Mouse (Mus musculus) midbrain, embryonic 13.5 days (tissue): Measurements from ENCODE around the gene Cd302. TPM values are rescaled to one million over a fixed set of nuclear protein-coding genes. Genes with fewer than 3 reads are reported as not detected.

Source experiments
- ATAC-seq: fragments of 200-750 bp; cut with Nextera tagmentation; 2 replicates; pipeline ENCODE4 v1.8.0; 2017; ENCODE audit warnings: mild to moderate bottlenecking, moderate TSS enrichment, moderate library complexity
- H3K27ac ChIP-seq: fragments of 300-500 bp; sonication (generic); 2 replicates; pipeline ENCODE4 v1.5.1; 2015; ENCODE audit warnings: inconsistent platforms, mild to moderate bottlenecking, moderate library complexity
- H3K27me3 ChIP-seq: fragments of 300-500 bp; sonication (generic); 2 replicates; pipeline ENCODE4 v1.6.1; 2015; ENCODE audit warnings: mild to moderate bottlenecking, inconsistent platforms
- H3K36me3 ChIP-seq: fragments of 300-500 bp; sonication (generic); 2 replicates; pipeline ENCODE4 v1.6.1; 2015; ENCODE audit warnings: mild to moderate bottlenecking, inconsistent platforms
- H3K4me1 ChIP-seq: fragments of 300-500 bp; sonication (generic); replicated peaks from 2 replicates; pipeline ENCODE4 v1.6.1; 2015; ENCODE audit warnings: inconsistent platforms
- H3K4me2 ChIP-seq: fragments of 300-500 bp; sonication (generic); replicated peaks from 2 replicates; pipeline ENCODE4 v1.6.1; 2015; ENCODE audit warnings: moderate library complexity, mild to moderate bottlenecking, inconsistent platforms
- H3K4me3 ChIP-seq: fragments of 300-500 bp; sonication (generic); replicated peaks from 2 replicates; pipeline ENCODE4 v1.5.1; 2015; ENCODE audit warnings: mild to moderate bottlenecking, inconsistent platforms
- H3K9ac ChIP-seq: fragments of 300-500 bp; sonication (generic); replicated peaks from 2 replicates; pipeline ENCODE4 v1.6.1; 2015; ENCODE audit warnings: mild to moderate bottlenecking, inconsistent platforms
- H3K9me3 ChIP-seq: fragments of 300-500 bp; sonication (generic); 2 replicates; pipeline ENCODE4 v1.6.1; 2016; ENCODE audit warnings: mild to moderate bottlenecking, inconsistent platforms
- WGBS: fragments of 180-500 bp; shearing (Covaris S2); methylation state at CpG from one replicate; pipeline ENCODE4 v1.1.7; 2015; 5-methylcytosine and 5-hydroxymethylcytosine counted together
- polyA plus RNA-seq: library from polyadenylated mRNA; unstranded; fragments of >200 nt; fragmentation: Nextera tagmentation; extraction: Ambion mirVana; gene quantifications from 2 replicates; pipeline ENCODE4 v1.2.1, GENCODE M21; 2015

Gene Cd302
- polyA plus RNA-seq, 1 experiment from 2014 or later, result 11.1 TPM

GRCm38 (mm10) chr2:60283751-60284466, 379 bp downstream of the Cd302 start:
- Histone ChIP-seq H3K4me1 (peaks cover 16% of the 10 kb centered on the region), H3K4me2 (peak overlapping the region; percentile 92), H3K9ac (peak overlapping the region; percentile 68), H3K27me3 (peaks cover 38% of the 10 kb centered on the region), H3K9me3 (no peaks in the 10 kb centered on the region), H3K36me3 (no peaks in the 10 kb centered on the region), H3K4me3 (peak overlapping the region; percentile 45), H3K27ac (no peak overlapping the region)
- 1% methylated on average over 42 of the region's 42 CpGs for WGBS
- ATAC-seq, result peak; percentile 90

DNA sequence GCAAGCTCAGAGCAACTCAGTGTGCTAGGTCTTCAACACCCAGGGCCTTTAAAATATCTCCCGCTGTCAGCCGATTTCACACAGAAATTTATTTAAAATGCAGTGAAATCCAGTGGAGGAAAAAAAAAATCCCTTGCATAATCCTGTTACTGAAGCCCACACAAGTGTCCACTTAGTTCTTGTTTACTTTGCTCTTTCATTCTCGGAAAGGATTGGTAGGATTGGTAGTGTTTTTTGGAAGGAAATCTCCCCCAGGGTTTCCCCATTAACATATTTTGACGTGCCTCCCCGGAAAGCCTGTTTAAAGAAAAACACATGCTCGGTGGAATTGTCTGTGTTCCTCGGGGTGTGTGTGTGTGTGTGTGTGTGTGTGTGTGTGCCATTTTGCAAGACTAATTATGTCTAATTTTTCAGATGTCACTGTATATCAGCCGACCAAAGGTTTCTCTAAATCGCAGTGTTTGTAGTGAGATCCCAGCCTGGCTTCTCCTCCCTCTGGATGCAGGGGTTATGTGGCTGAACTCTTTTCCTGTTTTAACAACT, 1.0 kb downstream of the Cd302 start:
- Histone ChIP-seq H3K9me3 (no peaks in the 10 kb centered on the region), H3K4me3 (peak overlapping the region; percentile 45), H3K36me3 (no peaks in the 10 kb centered on the region), H3K27ac (no peak overlapping the region), H3K4me2 (peak overlapping the region; percentile 92), H3K4me1 (peaks cover 16% of the 10 kb centered on the region), H3K27me3 (peaks cover 38% of the 10 kb centered on the region), H3K9ac (peak overlapping the region; percentile 68)
- ATAC-seq, result no peak
- WGBS, result 5% methylated on average over 9 of the region's 9 CpGs

DNA sequence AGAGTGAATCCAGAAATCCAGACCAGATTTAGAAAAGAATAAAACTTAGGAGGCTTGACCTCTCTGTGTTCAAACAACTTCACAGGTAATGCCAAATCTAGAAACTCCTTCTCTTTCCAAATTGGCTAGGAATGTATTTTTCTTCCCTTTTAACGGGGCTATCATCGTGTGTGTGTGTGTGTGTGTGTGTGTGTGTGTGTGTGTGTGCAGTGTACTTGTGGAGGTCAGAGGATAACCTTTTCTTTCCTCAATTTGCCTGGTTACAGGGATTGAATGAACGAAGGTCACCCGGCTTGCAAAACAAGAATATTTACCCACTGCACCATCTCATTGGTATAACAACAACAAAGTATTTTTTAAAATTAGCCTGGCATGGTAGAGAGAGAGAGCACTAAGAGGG, 1.7 kb downstream of the Cd302 start:
- H3K36me3 ChIP-seq, result no peaks in the 10 kb centered on the region
- no peak for ATAC-seq
- H3K27ac ChIP-seq, result no peak overlapping the region
- no peak overlapping the region for H3K9ac ChIP-seq
- H3K9me3 ChIP-seq, result no peaks in the 10 kb centered on the region
- H3K4me1 ChIP-seq, result peaks cover 16% of the 10 kb centered on the region
- peak overlapping the region; percentile 92 for H3K4me2 ChIP-seq
- no peak overlapping the region for H3K4me3 ChIP-seq
- peaks cover 38% of the 10 kb centered on the region for H3K27me3 ChIP-seq
- WGBS, result 76% methylated on average over 4 of the region's 4 CpGs

GRCm38 (mm10) chr2:60278627-60279026, 5.7 kb downstream of the Cd302 start:
- WGBS, result 96% methylated on average over 4 of the region's 4 CpGs
- Histone ChIP-seq H3K36me3 (no peaks in the 10 kb centered on the region), H3K27ac (no peak overlapping the region), H3K4me2 (no peak overlapping the region), H3K4me1 (peaks cover 9% of the 10 kb centered on the region), H3K9ac (no peak overlapping the region), H3K4me3 (no peak overlapping the region), H3K9me3 (no peaks in the 10 kb centered on the region), H3K27me3 (peaks cover 13% of the 10 kb centered on the region)
- ATAC-seq, result no peak

DNA sequence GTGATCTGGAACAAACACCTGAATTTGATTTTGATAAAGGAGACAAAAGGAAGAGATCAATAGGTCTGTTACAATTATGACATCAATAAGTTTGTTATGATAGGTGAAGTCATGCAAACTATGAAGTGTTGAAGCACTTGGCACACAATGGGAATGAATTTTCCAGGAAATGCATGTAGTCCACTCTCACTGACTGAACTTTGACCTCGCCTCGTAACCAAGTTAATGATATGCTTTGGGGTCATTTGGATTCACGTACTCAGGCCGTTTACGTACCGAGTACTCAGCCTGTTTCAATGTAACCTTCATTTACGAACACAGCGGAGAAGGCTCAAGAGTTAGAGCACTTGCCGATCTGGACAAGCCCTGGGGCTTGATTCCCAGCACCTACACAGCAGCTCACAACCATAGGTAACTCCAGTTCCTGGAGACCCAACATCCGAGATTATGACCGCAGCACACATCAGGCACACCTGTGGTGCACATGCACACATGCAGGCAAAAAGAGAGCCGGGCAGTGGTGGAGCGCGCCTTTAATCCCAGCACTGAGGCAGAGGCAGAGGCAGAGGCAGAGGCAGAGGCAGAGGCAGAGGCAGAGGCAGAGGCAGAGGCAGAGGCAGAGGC, 14.3 kb downstream of the Cd302 start:
- no peak for ATAC-seq

DNA sequence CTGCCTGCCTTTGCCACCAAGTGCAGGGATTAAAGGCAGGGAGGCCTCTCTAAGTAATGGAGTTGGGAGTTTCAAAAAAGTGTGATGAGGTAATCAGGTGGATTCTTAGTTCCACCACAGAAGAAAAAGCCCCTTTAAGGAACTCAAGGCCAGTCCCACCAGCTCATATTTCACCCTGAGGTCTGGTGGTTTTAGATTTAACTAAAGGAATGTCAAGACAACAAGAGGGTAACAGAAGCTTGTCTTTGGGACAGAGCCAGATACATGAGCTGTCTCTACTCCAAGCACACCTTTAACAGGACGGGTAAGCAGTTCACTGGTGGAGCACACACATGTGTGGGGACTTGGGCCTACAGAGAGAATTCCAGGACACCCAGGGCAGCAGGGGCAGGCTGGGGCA, 16.7 kb downstream of the Cd302 start:
- Histone ChIP-seq H3K36me3 (no peaks in the 10 kb centered on the region), H3K27me3 (no peaks in the 10 kb centered on the region), H3K27ac (no peak overlapping the region), H3K4me3 (no peak overlapping the region), H3K4me2 (no peak overlapping the region), H3K4me1 (no peaks in the 10 kb centered on the region), H3K9ac (no peak overlapping the region), H3K9me3 (no peaks in the 10 kb centered on the region)
- WGBS, result 73% methylated on average over 1 of the region's 1 CpGs
- ATAC-seq, result no peak

More for the DNA sequence above, 14.3 kb downstream of the Cd302 start:
- H3K4me3 ChIP-seq, result no peak overlapping the region
- no peaks in the 10 kb centered on the region for H3K4me1 ChIP-seq
- no peak overlapping the region for H3K9ac ChIP-seq
- no peak overlapping the region for H3K4me2 ChIP-seq
- 95% methylated on average over 14 of the region's 14 CpGs for WGBS
- no peaks in the 10 kb centered on the region for H3K9me3 ChIP-seq
- no peaks in the 10 kb centered on the region for H3K36me3 ChIP-seq
- no peak overlapping the region for H3K27ac ChIP-seq
- no peaks in the 10 kb centered on the region for H3K27me3 ChIP-seq

- H3K9ac ChIP-seq, result no peak overlapping the region
- H3K9me3 ChIP-seq, result no peaks in the 10 kb centered on the region
- H3K4me2 ChIP-seq, result no peak overlapping the region
- no peak overlapping the region for H3K27ac ChIP-seq
- no peaks in the 10 kb centered on the region for H3K27me3 ChIP-seq
- H3K4me3 ChIP-seq, result no peak overlapping the region
- WGBS, result 88% methylated on average over 5 of the region's 5 CpGs
- no peaks in the 10 kb centered on the region for H3K36me3 ChIP-seq
- H3K4me1 ChIP-seq, result no peaks in the 10 kb centered on the region
- no peak for ATAC-seq
These were observed 23.5 kb downstream of the Cd302 start for GRCm38 (mm10) chr2:60260621-60261350.

DNA sequence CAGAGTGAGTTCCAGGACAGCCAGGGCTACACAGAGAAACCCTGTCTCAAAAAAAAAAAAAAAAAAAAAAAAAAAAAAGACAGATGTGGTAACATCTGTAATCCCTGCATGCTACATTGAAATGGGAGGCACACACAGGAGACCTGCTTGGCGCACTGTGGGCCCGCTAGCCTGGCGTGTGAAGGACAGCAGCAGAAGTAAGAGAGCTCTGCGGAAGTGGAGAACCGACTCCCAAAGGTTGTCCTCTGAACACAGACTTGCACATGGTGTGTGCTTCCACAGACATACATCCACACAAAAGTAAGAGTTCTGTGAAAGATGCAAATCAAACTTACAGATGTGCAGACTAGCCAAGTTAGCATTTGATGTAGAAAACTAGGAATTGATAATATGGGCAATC, 25.1 kb downstream of the Cd302 start:
- Histone ChIP-seq H3K27ac (no peak overlapping the region), H3K4me1 (no peaks in the 10 kb centered on the region), H3K9me3 (no peaks in the 10 kb centered on the region), H3K9ac (no peak overlapping the region), H3K27me3 (no peaks in the 10 kb centered on the region), H3K4me2 (no peak overlapping the region), H3K36me3 (peaks cover 3% of the 10 kb centered on the region; the same call in 1 of the 2 replicates), H3K4me3 (no peak overlapping the region)
- no peak for ATAC-seq
- WGBS, result 95% methylated on average over 5 of the region's 5 CpGs

DNA sequence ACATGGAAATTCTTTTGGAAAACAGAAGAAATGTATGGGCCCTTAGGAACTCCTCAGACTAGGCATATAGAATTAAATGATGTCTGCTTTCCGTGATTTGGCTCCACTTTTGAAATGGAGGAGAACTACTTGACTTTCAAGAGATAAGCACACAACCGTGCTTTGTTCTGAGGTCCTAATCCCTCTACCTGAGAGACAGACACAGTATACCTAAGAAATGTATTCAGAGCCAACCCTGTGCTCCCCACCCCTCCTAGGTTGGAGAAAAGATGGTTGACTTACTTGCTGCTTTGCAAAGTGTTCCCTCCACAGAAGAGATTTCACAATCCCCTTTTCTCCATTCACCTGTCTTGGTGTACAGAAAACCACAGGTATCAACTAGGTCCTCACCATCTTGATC, 27.5 kb downstream of the Cd302 start:
- 85% methylated on average over 2 of the region's 2 CpGs for WGBS

GRCm38 (mm10) chr2:60253506-60253905, 30.8 kb downstream of the Cd302 start:
- ATAC-seq, result no peak
- Histone ChIP-seq H3K4me3 (no peak overlapping the region), H3K27me3 (no peaks in the 10 kb centered on the region), H3K36me3 (peaks cover 18% of the 10 kb centered on the region), H3K27ac (no peak overlapping the region), H3K9me3 (no peaks in the 10 kb centered on the region), H3K4me2 (no peak overlapping the region), H3K4me1 (no peaks in the 10 kb centered on the region), H3K9ac (no peak overlapping the region)

More for the DNA sequence above, 27.5 kb downstream of the Cd302 start:
- Histone ChIP-seq H3K36me3 (peaks cover 4% of the 10 kb centered on the region; the same call in 1 of the 2 replicates), H3K4me3 (no peak overlapping the region), H3K27ac (no peak overlapping the region), H3K9me3 (no peaks in the 10 kb centered on the region), H3K4me1 (no peaks in the 10 kb centered on the region), H3K27me3 (no peaks in the 10 kb centered on the region), H3K4me2 (no peak overlapping the region), H3K9ac (no peak overlapping the region)
- no peak for ATAC-seq

GRCm38 (mm10) chr2:60252782-60253181, 31.5 kb downstream of the Cd302 start:
- H3K9me3 ChIP-seq, result no peaks in the 10 kb centered on the region
- H3K36me3 ChIP-seq, result peaks cover 18% of the 10 kb centered on the region
- 91% methylated on average over 4 of the region's 4 CpGs for WGBS
- H3K4me2 ChIP-seq, result no peak overlapping the region
- H3K4me1 ChIP-seq, result no peaks in the 10 kb centered on the region
- H3K27ac ChIP-seq, result no peak overlapping the region
- no peak overlapping the region for H3K9ac ChIP-seq
- H3K4me3 ChIP-seq, result no peak overlapping the region
- no peak for ATAC-seq
- no peaks in the 10 kb centered on the region for H3K27me3 ChIP-seq

DNA sequence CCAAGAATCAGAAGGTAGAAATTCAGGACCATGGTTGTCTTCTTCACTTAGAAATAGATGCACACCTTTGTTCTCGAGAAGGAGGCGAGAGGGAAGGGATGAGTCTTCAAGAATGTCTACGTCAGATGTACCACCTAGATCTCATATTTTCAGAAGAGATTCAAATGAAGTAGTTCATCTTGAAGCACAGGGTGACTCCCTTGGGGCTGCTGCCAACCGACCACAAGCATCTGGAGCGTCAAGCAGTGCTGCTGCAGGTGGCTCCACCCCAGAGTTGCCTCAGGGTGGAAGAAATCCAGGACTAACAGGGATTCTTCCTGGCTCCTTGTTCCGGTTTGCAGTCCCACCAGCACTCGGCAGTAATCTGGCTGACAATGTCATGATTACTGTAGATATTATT, 49.8 kb downstream of the Cd302 start:
- Histone ChIP-seq H3K4me3 (no peak overlapping the region), H3K4me1 (no peaks in the 10 kb centered on the region), H3K9ac (no peak overlapping the region), H3K36me3 (peaks cover 61% of the 10 kb centered on the region), H3K9me3 (no peaks in the 10 kb centered on the region), H3K4me2 (no peak overlapping the region), H3K27me3 (no peaks in the 10 kb centered on the region), H3K27ac (no peak overlapping the region)
- 89% methylated on average over 7 of the region's 7 CpGs for WGBS
- ATAC-seq, result no peak
